Mouse (Mus musculus) urinary bladder, postnatal 14 days (tissue): ENCODE data around the gene Hspa4.

Experiments
- DNase-seq: peaks from one replicate; pipeline ENCODE4 v3.0.0; 2021; ENCODE audit warnings: low spot score

The Hspa4 gene

DNA sequence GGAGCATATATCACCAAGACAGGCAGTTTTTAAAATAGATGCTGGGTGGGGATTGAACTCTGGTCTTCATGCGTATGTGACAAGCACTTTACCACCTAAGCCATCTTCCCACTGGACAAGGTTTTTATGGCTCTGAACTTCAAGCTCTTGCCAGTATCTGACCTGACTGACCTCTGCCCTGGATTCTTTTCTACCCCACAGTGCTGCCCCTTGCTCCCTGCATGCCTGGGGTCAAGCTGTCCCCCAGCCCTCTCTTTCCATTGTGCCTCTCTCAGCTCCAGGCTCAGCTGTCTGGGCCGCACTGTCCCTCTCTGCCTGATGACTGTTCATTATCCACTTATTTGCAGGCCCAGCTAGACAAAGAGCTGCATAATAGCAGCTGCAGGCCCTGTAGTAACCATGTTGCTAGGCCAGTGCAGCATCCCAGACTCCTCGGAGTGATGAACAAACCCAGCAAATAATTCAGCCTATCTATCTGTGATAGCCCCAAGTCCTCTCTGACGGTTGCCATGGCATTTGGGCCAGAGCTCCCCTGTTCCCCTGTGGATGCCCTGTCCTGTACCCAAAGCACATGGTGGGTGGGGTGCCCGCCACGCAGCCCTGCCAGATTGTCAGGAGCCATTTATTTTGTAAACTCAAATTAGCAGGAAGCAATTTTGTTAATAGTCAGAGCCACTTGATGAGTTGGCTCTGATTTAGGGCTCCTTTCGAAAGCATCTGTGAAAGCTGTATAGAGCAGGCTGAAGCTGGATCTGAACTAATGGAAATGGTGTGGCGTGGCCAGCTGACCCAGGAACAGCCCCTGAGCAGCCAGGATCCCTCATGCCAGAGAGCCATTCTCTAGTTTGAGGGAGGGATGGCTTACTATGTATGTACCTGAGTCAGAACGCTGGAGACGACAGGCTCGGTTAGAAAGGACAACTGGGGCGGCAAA lies 47.8 kb downstream of the Hspa4 start:
- no peak for DNase-seq

DNA sequence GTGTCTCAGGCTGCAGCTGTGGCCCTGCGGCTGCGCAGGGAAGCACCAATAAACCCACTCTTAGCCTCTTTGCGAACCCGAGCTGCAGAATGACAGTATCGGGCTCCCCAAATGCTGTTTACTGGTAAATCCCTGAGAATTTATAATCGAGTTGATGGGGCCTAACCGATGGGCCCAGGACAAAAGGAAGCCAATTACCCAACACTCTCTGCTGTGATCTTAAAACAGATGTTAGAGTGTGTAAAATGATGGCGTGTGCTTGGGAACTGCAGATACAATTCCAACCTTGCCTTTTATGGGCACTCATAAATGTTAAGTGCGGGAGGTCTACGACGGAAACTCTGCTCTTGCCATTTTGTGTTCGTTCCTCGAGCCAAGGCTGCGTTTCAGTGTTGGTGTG lies 49.5 kb downstream of the Hspa4 start:
- no peak for DNase-seq

DNA sequence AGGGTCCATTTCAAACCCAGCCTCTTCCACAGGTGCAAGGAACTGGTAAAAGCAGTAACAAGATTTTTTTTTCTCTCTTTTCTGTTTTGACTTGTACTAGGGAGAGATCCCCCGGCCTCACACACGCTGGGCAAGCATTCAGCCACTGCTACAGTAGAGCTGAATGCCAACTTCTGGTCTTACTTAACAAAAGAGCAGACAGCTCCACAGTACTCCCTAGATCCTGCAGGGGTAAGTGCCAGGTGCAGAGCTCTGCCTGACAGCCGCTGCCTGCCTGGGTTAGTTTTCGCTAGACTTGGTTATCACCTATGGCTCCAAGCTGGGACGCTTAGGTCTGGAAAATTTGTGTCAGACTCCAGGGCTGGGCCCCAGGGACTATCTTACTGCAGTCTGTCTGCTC lies 50.6 kb downstream of the Hspa4 start:
- no peak for DNase-seq

- DNase-seq = no peak
These were observed 54.7 kb downstream of the Hspa4 start for GRCm38 (mm10) chr11:53245561-53245960.

DNA sequence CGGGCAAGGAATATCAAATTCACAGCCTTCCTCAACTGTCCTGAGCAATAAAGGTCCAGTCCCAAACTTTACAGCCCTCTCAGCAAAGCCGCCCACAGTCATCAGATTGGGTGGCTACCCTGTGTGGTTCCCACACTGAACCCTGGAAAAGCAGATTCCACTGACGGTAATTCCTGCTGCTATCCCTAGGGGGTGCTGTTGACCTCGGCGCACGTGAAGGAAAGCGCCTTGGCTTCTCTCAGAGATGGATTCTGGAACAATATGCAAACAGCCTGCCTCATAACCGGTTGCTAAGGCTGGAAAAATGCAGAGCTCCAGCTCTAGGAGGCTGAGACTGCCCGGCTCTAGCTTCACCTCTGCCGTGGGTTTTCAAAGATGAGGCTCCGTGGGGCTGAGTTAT lies 57.1 kb downstream of the Hspa4 start:
- DNase-seq = peak; percentile 38

DNA sequence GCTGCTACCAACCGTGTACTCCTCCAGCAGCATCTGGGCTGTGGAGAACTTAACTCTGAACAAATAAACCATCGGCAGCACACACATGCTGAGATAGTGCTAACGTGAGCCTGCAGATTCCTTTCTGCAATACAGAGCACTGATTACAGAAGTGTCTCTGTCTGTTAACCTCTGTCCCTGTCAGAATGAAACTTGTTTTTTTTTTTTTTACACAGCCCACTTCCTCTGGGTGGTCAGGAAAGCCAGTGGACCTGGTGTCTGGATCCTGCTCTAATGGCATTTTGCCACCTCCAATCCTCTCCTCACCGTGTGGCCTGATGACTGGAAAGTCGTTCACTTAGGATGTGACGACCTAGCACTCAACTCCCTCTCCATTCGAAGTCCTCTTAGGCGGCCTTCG lies 66.7 kb downstream of the Hspa4 start:
- no peak for DNase-seq

DNA sequence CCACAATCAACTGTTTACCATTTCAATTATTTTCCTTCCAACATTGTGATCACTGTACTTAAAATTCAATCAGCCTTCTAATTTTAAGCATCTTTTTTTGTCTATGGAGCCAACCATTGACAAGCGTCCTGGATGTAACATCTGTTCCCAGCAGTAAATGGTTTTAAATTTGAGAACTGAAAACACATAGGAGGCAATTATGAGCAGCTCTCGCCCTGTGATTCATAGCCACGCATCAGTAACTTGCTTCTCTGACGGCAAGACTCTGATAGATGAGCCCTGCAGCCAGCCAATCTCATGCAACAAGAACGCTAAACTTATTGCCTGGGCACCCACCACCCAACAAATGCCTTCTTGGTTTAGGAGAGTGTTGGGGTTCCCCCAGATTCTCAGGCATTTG lies 68.4 kb downstream of the Hspa4 start:
- DNase-seq = no peak

DNA sequence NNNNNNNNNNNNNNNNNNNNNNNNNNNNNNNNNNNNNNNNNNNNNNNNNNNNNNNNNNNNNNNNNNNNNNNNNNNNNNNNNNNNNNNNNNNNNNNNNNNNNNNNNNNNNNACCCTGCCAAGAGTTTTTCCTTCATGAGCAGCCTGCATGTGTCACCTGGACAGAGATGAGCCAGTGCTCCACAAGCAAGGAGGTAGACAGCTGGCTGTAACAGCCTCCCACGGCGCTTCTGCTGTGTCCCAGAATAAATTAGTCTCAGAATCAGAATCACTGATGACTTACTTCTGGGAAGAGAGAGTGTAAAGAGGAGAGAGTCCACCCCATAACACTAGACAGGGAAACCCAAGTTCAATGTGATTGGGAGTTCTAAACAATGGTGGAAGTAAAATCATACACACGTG lies 71.2 kb downstream of the Hspa4 start:
- no peak for DNase-seq

DNA sequence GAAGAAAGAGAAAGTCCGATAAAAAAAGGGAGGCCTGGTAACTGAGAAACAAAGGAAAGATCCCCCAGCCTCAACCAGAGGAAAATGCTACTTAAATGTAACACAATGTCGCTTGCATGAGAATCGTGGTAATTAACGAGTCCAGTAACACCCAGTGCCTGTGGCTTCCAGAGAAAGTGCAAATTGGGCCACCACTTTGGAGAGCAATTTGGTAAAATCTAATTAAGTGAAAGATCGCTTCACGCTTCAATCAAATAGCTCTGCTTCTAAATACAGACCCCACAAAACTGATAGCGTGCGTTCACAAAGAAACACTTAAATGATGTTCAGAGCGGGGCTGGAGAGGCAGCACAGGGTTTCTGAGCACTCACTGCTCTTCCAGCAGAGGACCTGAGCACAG lies 89.4 kb downstream of the Hspa4 start:
- DNase-seq = no peak
